Mouse (Mus musculus) lung, embryonic 14.5 days (tissue): ENCODE results near the gene Fam92b. TPM values are rescaled to one million over a fixed set of nuclear protein-coding genes. Genes with fewer than 3 reads are reported as not detected.

Source experiments
- ATAC-seq: fragments of 200-750 bp; cut with Nextera tagmentation; 2 replicates; pipeline ENCODE4 v1.8.0; 2017; ENCODE audit warnings: mild to moderate bottlenecking, moderate TSS enrichment, moderate library complexity; ENCODE audit not compliant: insufficient read depth
- DNase-seq: peaks from one replicate; pipeline ENCODE4 v3.0.0-alpha.2; 2015
- H3K27ac ChIP-seq: fragments of 300-500 bp; sonication (generic); 2 replicates; pipeline ENCODE4 v1.5.1; 2014; ENCODE audit warnings: low read depth, mild to moderate bottlenecking, moderate library complexity
- H3K27me3 ChIP-seq: fragments of 300-500 bp; sonication (generic); 2 replicates; pipeline ENCODE4 v1.6.1; 2014; ENCODE audit warnings: low read length, control low read depth; ENCODE audit not compliant: insufficient read depth
- H3K36me3 ChIP-seq: fragments of 300-500 bp; sonication (generic); 2 replicates; pipeline ENCODE4 v1.6.1; 2014; ENCODE audit warnings: control low read depth; ENCODE audit not compliant: insufficient read depth
- H3K4me1 ChIP-seq: fragments of 300-500 bp; sonication (generic); 2 replicates; pipeline ENCODE4 v1.6.1; 2014; ENCODE audit warnings: antibody characterized with exemption, control low read depth; ENCODE audit not compliant: insufficient read depth
- H3K4me2 ChIP-seq: fragments of 300-500 bp; sonication (generic); 2 replicates; pipeline ENCODE4 v1.6.1; 2014; ENCODE audit warnings: mild to moderate bottlenecking
- H3K4me3 ChIP-seq: fragments of 300-500 bp; sonication (generic); 2 replicates; pipeline ENCODE4 v1.5.1; 2014; ENCODE audit warnings: low read depth, low read length
- H3K9ac ChIP-seq: fragments of 300-500 bp; sonication (generic); 2 replicates; pipeline ENCODE4 v1.6.1; 2014
- H3K9me3 ChIP-seq: fragments of 300-500 bp; sonication (generic); 2 replicates; pipeline ENCODE4 v1.6.1; 2016; ENCODE audit warnings: low read depth, low read length, control low read depth
- CTCF ChIP-seq: IDR thresholded peaks from 2 replicates; pipeline ENCODE4 v1.5.1; 2016; ENCODE audit warnings: antibody characterized with exemption, low read depth
- WGBS: fragments of 180-500 bp; shearing (Covaris S2); extraction: QIAGEN DNeasy Blood & Tissue Kit; methylation state at CpG from one replicate; pipeline ENCODE4 v1.1.7; 2014; 5-methylcytosine and 5-hydroxymethylcytosine counted together
- polyA plus RNA-seq: library from polyadenylated mRNA; unstranded; fragments of >200 nt; fragmentation: Nextera tagmentation; extraction: Ambion mirVana; gene quantifications from 2 replicates; pipeline ENCODE4 v1.2.1, GENCODE M21; 2014

The Fam92b gene
- polyA plus RNA-seq, 1 experiment from 2014 or later, result not detected

DNA sequence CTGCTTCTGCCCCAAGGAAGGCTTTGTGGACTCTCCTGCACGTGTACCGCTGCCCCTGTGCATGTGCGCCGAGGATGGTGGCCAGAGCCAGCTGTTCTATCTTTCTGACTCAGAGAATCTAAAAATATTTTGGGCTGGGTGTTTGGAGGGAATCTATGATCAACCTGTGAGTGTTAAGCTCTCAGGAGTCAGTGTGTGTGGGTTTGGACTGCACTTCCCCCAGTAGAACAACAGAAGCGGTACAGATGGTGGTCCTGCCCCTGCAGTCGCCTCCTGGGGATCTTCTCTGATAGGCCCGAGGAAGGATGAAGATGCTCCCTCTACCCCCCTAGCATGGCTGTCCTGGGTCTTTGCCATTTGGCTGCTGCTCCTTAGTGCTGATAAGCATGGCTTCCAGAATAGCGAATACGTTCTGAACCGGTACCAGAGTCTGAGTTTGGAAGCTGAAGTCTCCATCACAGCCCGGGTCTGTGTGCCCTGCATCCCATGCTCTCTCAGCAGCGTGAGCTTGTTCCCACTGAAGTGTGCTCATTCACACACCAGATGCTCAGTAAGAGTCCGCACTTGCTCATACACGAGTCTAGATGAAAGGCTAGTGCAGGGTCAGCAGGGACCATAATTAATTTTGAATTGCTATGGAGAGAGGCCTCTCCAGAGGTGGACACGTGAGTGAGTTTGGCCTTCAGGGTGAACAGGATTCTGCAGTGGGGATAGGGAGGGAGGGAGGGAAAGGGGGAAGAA lies 33.2 kb downstream of the Fam92b start:
- no peak for TF ChIP-seq CTCF
- no peaks in the 10 kb centered on the region for H3K27me3 ChIP-seq

DNA sequence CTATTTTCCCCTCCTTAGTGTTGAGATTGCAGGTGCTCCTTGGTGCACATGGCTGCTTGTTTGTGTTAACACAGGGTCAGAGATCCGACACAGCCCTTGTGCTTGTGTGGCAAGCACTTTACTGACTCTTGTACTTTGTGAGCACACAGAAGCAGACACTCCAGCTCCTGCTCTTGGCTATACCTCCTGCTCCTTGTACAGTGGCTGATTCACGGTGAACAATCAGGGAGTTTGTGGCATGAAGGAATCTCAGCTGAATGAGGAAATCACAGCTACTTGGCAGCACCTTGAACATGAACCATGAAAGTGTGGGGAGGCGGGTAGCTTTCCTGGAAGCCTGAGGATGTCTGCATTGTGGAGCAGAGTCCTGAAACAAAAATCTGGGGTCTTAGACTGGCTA lies 36.5 kb downstream of the Fam92b start:
- H3K27me3 ChIP-seq, result peaks cover 3% of the 10 kb centered on the region; the same call in 1 of the 2 replicates
- no peak overlapping the region for H3K4me3 ChIP-seq
- TF ChIP-seq CTCF, result no peak
- peak overlapping the region; percentile 43; the same call in 1 of the 2 replicates for H3K27ac ChIP-seq
- no peak overlapping the region for H3K4me2 ChIP-seq
- 48% methylated on average over 3 of the region's 3 CpGs for WGBS
- H3K9ac ChIP-seq, result no peak overlapping the region
- H3K36me3 ChIP-seq, result no peaks in the 10 kb centered on the region
- ATAC-seq (peak; percentile 49; the same call in 1 of the 2 replicates), DNase-seq (peak; percentile 28)
- no peaks in the 10 kb centered on the region for H3K9me3 ChIP-seq
- no peaks in the 10 kb centered on the region for H3K4me1 ChIP-seq

More for the DNA sequence above, 33.2 kb downstream of the Fam92b start:
- Histone ChIP-seq H3K4me3 (no peak overlapping the region), H3K9ac (no peak overlapping the region), H3K27ac (no peak overlapping the region), H3K4me1 (no peaks in the 10 kb centered on the region), H3K4me2 (no peak overlapping the region), H3K9me3 (no peaks in the 10 kb centered on the region), H3K36me3 (no peaks in the 10 kb centered on the region)
- WGBS, result 56% methylated on average over 15 of the region's 15 CpGs
- DNase-seq (no peak), ATAC-seq (no peak)

DNA sequence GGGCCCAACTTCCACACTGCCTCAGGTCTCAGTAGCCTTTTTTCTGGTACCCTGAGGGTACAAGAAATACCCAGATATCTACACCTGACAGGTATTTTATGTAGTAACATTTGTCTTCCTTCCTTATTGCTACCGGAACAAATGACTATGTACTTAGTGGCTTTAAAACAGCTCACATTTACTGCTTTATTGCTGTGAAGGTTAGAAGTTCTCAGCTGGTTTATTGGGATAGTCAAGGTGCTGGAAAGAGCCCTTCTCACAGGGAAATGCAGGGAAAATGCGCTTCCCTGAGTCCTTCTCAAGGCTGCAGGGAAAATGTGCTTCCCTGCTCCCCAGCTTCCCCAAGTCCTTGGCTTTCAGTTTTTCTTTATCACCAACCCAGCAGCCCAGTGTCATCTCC lies 38.3 kb downstream of the Fam92b start:
- no peak overlapping the region for H3K9ac ChIP-seq
- ATAC-seq (no peak), DNase-seq (no peak)
- TF ChIP-seq CTCF, result no peak
- WGBS, result 80% methylated on average over 2 of the region's 2 CpGs
- no peak overlapping the region for H3K4me3 ChIP-seq
- no peak overlapping the region for H3K4me2 ChIP-seq
- no peak overlapping the region for H3K27ac ChIP-seq
- no peaks in the 10 kb centered on the region for H3K9me3 ChIP-seq
- peaks cover 3% of the 10 kb centered on the region; the same call in 1 of the 2 replicates for H3K27me3 ChIP-seq
- no peaks in the 10 kb centered on the region for H3K36me3 ChIP-seq
- H3K4me1 ChIP-seq, result no peaks in the 10 kb centered on the region

DNA sequence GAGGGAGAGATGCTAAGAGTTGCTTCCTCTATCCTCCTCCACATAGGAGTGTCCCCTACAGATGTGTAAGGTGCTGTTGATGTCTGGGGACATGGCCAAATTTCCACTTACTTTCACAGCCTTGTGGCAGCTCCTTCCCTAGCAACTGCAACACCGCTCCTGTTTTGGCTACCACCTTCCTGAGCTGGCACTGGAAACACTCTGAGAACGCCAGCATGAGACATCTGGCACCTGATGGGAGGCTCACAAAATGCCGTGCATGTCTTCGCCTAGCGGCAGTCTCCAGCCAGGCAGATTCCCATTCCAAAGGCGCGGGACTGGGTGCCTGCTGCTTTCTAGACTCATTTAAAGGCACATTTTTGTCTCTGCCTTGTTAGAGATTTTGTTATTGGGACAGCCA lies 40.6 kb downstream of the Fam92b start:
- Histone ChIP-seq H3K27ac (no peak overlapping the region), H3K9me3 (no peaks in the 10 kb centered on the region), H3K27me3 (peaks cover 3% of the 10 kb centered on the region; the same call in 1 of the 2 replicates), H3K4me1 (no peaks in the 10 kb centered on the region), H3K4me3 (no peak overlapping the region), H3K4me2 (no peak overlapping the region), H3K36me3 (no peaks in the 10 kb centered on the region), H3K9ac (no peak overlapping the region)
- ATAC-seq (no peak), DNase-seq (no peak)
- no peak for TF ChIP-seq CTCF
- WGBS, result 53% methylated on average over 7 of the region's 7 CpGs

DNA sequence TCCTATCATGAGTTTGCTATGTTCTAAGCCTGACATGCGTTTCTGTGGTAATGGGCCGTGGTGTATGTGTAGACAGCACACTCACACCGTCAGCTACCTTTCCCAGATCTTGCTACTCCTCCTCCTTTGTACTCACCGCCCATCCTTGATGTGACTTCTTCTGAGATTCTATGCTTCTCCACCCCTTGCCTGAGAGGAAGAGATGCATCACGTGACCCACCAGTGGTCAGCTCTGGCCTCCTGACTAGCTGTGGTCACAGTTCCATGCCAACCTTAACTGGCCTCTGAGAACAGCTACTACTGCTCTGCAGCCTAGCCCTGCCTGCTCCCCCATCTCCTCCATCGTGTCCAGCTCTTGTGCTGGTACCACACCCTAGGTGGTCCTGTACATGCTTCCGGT lies 41.6 kb downstream of the Fam92b start:
- no peak for TF ChIP-seq CTCF
- no peak overlapping the region for H3K4me2 ChIP-seq
- H3K4me1 ChIP-seq, result no peaks in the 10 kb centered on the region
- WGBS, result 84% methylated on average over 7 of the region's 7 CpGs
- H3K4me3 ChIP-seq, result no peak overlapping the region
- H3K36me3 ChIP-seq, result no peaks in the 10 kb centered on the region
- no peaks in the 10 kb centered on the region for H3K9me3 ChIP-seq
- H3K9ac ChIP-seq, result no peak overlapping the region
- ATAC-seq (no peak), DNase-seq (no peak)
- H3K27ac ChIP-seq, result no peak overlapping the region
- peaks cover 3% of the 10 kb centered on the region; the same call in 1 of the 2 replicates for H3K27me3 ChIP-seq

DNA sequence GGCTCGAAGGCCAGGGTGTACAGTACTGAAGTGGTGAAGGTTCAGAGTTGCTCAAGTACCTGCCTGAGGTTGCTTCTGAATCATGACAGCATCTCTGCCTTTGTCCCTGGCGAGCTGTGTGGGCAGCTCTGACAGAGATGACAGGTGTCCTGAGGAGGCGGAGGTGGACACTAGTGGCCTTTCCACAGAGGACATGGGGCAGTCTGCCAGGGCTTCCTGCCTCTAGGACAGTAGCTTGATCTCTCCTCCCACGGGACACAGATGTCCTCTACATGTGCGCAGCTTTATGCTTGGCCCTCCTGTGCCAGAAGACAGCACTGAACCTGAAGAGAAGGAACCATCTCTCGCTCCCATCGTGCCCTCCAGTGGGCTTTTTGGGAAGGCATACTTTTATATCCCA lies 44.1 kb downstream of the Fam92b start:
- Histone ChIP-seq H3K4me3 (no peak overlapping the region), H3K9ac (no peak overlapping the region), H3K9me3 (no peaks in the 10 kb centered on the region), H3K36me3 (no peaks in the 10 kb centered on the region), H3K4me2 (no peak overlapping the region), H3K27me3 (no peaks in the 10 kb centered on the region; the same call in 1 of the 2 replicates), H3K27ac (no peak overlapping the region), H3K4me1 (no peaks in the 10 kb centered on the region)
- WGBS, result 69% methylated on average over 7 of the region's 7 CpGs
- ATAC-seq, result no peak
- DNase-seq, result no peak
- no peak for TF ChIP-seq CTCF

DNA sequence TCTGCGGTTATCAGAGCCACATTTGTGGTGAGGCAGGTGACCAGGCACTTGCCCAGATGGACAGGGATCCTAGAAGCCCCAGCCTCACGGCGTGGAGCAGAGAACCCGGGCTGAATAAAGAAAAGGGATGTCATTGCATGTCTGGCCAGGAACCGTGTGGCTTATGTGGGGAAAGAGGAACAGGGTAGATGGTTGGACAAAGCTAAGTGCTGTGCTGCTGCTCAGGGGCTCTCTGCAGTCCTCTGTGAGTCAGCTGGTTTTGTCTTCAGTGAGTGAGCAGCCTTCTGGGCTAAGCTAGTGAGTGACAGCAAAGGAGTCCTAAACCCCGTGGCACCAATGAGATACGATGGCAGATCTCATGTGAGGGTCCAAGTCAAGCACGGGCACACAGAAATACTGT lies 46.1 kb downstream of the Fam92b start:
- Histone ChIP-seq H3K9me3 (no peaks in the 10 kb centered on the region), H3K4me2 (no peak overlapping the region), H3K27ac (no peak overlapping the region), H3K4me1 (no peaks in the 10 kb centered on the region), H3K4me3 (no peak overlapping the region), H3K27me3 (peaks cover 8% of the 10 kb centered on the region; the same call in 1 of the 2 replicates), H3K36me3 (no peaks in the 10 kb centered on the region), H3K9ac (no peak overlapping the region)
- 81% methylated on average over 8 of the region's 8 CpGs for WGBS
- TF ChIP-seq CTCF, result no peak
- DNase-seq, result no peak
- ATAC-seq, result no peak
